Mouse (Mus musculus) neural tube, embryonic 12.5 days (tissue): ENCODE data around the gene Stx6. TPM values are rescaled to one million over a fixed set of nuclear protein-coding genes. Genes with fewer than 3 reads are reported as not detected.
A peak's percentile ranks its signal among the peaks of the same experiment; 100 is the strongest.

ENCODE experiments used
- ATAC-seq: fragments of 200-750 bp; cut with Nextera tagmentation; 2 replicates; pipeline ENCODE4 v1.8.0; 2017; ENCODE audit warnings: low read depth, mild to moderate bottlenecking, moderate TSS enrichment, moderate library complexity; ENCODE audit not compliant: low FRiP score
- H3K27ac ChIP-seq: fragments of 300-500 bp; sonication (generic); 2 replicates; pipeline ENCODE4 v1.5.1; 2016
- H3K27me3 ChIP-seq: fragments of 300-500 bp; sonication (generic); replicated peaks from 2 replicates; pipeline ENCODE4 v1.6.1; 2016; ENCODE audit warnings: mild to moderate bottlenecking
- H3K36me3 ChIP-seq: fragments of 300-500 bp; sonication (generic); 2 replicates; pipeline ENCODE4 v1.6.1; 2016; ENCODE audit warnings: mild to moderate bottlenecking
- H3K4me1 ChIP-seq: fragments of 300-500 bp; sonication (generic); 2 replicates; pipeline ENCODE4 v1.6.1; 2016
- H3K4me2 ChIP-seq: fragments of 300-500 bp; sonication (generic); replicated peaks from 2 replicates; pipeline ENCODE4 v1.6.1; 2016; ENCODE audit warnings: mild to moderate bottlenecking
- H3K4me3 ChIP-seq: fragments of 300-500 bp; sonication (generic); 2 replicates; pipeline ENCODE4 v1.5.1; 2016
- H3K9ac ChIP-seq: fragments of 300-500 bp; sonication (generic); 2 replicates; pipeline ENCODE4 v1.6.1; 2016; ENCODE audit warnings: mild to moderate bottlenecking
- H3K9me3 ChIP-seq: fragments of 300-500 bp; sonication (generic); 2 replicates; pipeline ENCODE4 v1.6.1; 2016; ENCODE audit warnings: mild to moderate bottlenecking
- WGBS: fragments of 180-500 bp; shearing (Covaris S2); methylation state at CpG from one replicate; pipeline ENCODE4 v1.1.7; 2016; 5-methylcytosine and 5-hydroxymethylcytosine counted together
- polyA plus RNA-seq: library from polyadenylated mRNA; unstranded; fragments of >200 nt; fragmentation: Nextera tagmentation; extraction: Ambion mirVana; gene quantifications from 2 replicates; pipeline ENCODE4 v1.2.1, GENCODE M21; 2016

Gene Stx6
- polyA plus RNA-seq, 1 experiment from 2014 or later: 129 TPM

- Histone ChIP-seq H3K36me3 (no peaks in the 10 kb centered on the region), H3K4me1 (peaks cover 64% of the 10 kb centered on the region), H3K27ac (peak overlapping the region; percentile 84), H3K4me2 (peak overlapping the region; percentile 14), H3K27me3 (no peaks in the 10 kb centered on the region), H3K4me3 (no peak overlapping the region), H3K9me3 (no peaks in the 10 kb centered on the region), H3K9ac (0 out of 2 replicates have a peak overlapping the region, but pooled peaks have one; percentile 6)
- peak; percentile 75 for ATAC-seq
- WGBS: 15% methylated on average over 14 of the region's 14 CpGs
Measured at GRCm38 (mm10) chr1:155229464-155230411, 71.2 kb downstream of the Stx6 start.

GRCm38 (mm10) chr1:155232385-155232784 lies 73.9 kb downstream of the Stx6 start:
- Histone ChIP-seq H3K36me3 (no peaks in the 10 kb centered on the region), H3K27ac (0 out of 2 replicates have a peak overlapping the region, but pooled peaks have one; percentile 48), H3K9me3 (no peaks in the 10 kb centered on the region), H3K9ac (no peak overlapping the region), H3K27me3 (no peaks in the 10 kb centered on the region), H3K4me1 (peaks cover 79% of the 10 kb centered on the region), H3K4me3 (no peak overlapping the region), H3K4me2 (no peak overlapping the region)
- 73% methylated on average over 12 of the region's 12 CpGs for WGBS
- no peak for ATAC-seq

- no peaks in the 10 kb centered on the region for H3K36me3 ChIP-seq
- H3K4me2 ChIP-seq: no peak overlapping the region
- H3K9ac ChIP-seq: no peak overlapping the region
- 74% methylated on average over 6 of the region's 6 CpGs for WGBS
- no peaks in the 10 kb centered on the region for H3K27me3 ChIP-seq
- H3K4me1 ChIP-seq: peaks cover 78% of the 10 kb centered on the region
- H3K4me3 ChIP-seq: no peak overlapping the region
- H3K27ac ChIP-seq: 0 out of 2 replicates have a peak overlapping the region, but pooled peaks have one; percentile 48
- H3K9me3 ChIP-seq: no peaks in the 10 kb centered on the region
- ATAC-seq: no peak
Measured at GRCm38 (mm10) chr1:155232786-155233185, 74.3 kb downstream of the Stx6 start.

DNA sequence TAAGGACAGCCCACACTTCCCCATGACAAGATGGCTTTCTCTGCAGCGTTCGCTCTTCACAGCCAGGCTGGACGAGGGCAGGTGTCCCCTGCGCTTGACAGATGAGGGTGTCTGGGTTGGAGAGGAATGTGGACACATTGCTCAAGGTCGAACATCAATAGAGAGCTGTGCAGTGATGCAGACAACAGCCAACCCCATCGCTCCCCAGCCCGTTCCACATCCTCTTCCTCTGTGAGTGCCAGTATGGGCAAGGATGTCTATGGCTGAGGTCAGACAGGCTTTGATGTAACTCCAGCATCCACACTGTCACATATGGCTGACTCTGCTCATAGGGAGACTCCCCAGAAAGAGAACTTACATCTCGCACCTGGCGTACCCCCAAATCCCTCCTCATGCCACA lies 74.9 kb downstream of the Stx6 start:
- no peaks in the 10 kb centered on the region for H3K9me3 ChIP-seq
- 80% methylated on average over 9 of the region's 9 CpGs for WGBS
- H3K27ac ChIP-seq: peak overlapping the region; percentile 48; the same call in 1 of the 2 replicates
- no peak overlapping the region for H3K4me2 ChIP-seq
- peaks cover 75% of the 10 kb centered on the region for H3K4me1 ChIP-seq
- no peaks in the 10 kb centered on the region for H3K36me3 ChIP-seq
- H3K4me3 ChIP-seq: no peak overlapping the region
- peak overlapping the region; percentile 40; the same call in 1 of the 2 replicates for H3K9ac ChIP-seq
- H3K27me3 ChIP-seq: no peaks in the 10 kb centered on the region
- ATAC-seq: no peak

DNA sequence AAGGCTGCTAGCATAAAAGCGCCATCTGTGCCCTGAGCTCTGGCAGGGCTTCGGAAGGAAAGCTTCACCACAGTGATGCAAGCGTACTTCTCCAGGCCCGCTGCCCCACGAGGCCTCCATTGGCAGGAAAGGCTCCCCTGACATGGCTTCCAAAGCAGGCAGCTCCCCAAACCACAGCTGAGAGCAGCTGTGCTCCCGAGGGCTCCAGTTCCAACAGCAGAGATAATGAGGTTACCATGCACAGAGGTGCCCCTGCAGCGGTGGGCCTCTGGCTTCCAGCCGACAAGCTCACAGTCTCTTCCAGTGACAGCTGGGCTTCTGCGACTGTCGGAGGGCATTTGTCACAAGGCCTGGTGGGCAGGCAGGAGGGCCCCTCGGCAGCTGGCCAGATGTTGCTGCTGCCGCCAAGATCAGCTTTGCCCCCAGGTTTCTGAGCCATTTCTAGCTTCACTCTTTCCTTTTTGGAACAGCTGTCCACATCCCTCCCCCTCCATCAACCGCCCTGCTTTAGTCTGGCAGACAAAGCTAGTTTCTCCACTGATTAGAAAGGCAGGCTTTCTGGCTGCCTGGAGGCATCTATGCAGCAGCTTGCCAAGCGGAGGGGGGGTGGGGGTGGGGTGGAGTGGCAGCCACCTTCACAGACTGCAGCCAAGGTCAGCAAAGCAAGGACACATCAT lies 75.6 kb downstream of the Stx6 start:
- no peak overlapping the region for H3K4me3 ChIP-seq
- peak overlapping the region; percentile 40 for H3K9ac ChIP-seq
- ATAC-seq: peak; percentile 8
- WGBS: 24% methylated on average over 14 of the region's 14 CpGs
- H3K9me3 ChIP-seq: no peaks in the 10 kb centered on the region
- H3K27ac ChIP-seq: peak overlapping the region; percentile 48
- H3K27me3 ChIP-seq: no peaks in the 10 kb centered on the region
- no peak overlapping the region for H3K4me2 ChIP-seq
- H3K4me1 ChIP-seq: peaks cover 73% of the 10 kb centered on the region
- H3K36me3 ChIP-seq: no peaks in the 10 kb centered on the region

DNA sequence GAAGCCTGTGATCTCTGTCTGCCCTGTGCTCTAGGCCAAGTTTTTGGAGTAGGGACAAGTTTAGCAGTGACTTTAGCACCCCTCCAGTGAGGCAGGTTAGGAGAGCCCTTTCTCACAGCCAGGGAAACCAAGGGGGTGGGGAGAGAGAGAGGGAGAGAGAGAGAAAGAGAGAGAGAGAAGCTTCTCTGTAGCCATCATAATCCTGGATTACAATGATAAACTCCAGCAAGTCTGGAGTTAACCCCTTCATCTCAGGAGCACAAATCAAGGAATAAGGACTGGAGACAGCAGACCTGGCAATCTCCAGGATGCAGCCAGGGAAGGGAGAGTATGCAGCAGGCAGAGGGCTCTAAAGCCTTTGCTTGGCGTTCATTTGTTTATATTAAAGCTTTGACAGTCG lies 77.1 kb downstream of the Stx6 start:
- Histone ChIP-seq H3K27ac (no peak overlapping the region), H3K36me3 (no peaks in the 10 kb centered on the region), H3K4me2 (no peak overlapping the region), H3K4me3 (no peak overlapping the region), H3K9ac (no peak overlapping the region), H3K4me1 (peaks cover 62% of the 10 kb centered on the region), H3K27me3 (no peaks in the 10 kb centered on the region), H3K9me3 (no peaks in the 10 kb centered on the region)
- WGBS: 44% methylated on average over 2 of the region's 2 CpGs
- no peak for ATAC-seq

GRCm38 (mm10) chr1:155236306-155237024 lies 78.0 kb downstream of the Stx6 start:
- no peak for ATAC-seq
- Histone ChIP-seq H3K4me3 (no peak overlapping the region), H3K4me2 (no peak overlapping the region), H3K27ac (no peak overlapping the region), H3K36me3 (no peaks in the 10 kb centered on the region), H3K9ac (no peak overlapping the region), H3K9me3 (no peaks in the 10 kb centered on the region), H3K4me1 (peaks cover 58% of the 10 kb centered on the region), H3K27me3 (no peaks in the 10 kb centered on the region)
- WGBS: 48% methylated on average over 13 of the region's 13 CpGs

GRCm38 (mm10) chr1:155237390-155237789 lies 78.9 kb downstream of the Stx6 start:
- Histone ChIP-seq H3K4me1 (peaks cover 49% of the 10 kb centered on the region), H3K27ac (no peak overlapping the region), H3K4me3 (no peak overlapping the region), H3K9me3 (no peaks in the 10 kb centered on the region), H3K27me3 (no peaks in the 10 kb centered on the region), H3K36me3 (no peaks in the 10 kb centered on the region), H3K4me2 (no peak overlapping the region), H3K9ac (no peak overlapping the region)
- ATAC-seq: no peak
- 79% methylated on average over 11 of the region's 11 CpGs for WGBS

DNA sequence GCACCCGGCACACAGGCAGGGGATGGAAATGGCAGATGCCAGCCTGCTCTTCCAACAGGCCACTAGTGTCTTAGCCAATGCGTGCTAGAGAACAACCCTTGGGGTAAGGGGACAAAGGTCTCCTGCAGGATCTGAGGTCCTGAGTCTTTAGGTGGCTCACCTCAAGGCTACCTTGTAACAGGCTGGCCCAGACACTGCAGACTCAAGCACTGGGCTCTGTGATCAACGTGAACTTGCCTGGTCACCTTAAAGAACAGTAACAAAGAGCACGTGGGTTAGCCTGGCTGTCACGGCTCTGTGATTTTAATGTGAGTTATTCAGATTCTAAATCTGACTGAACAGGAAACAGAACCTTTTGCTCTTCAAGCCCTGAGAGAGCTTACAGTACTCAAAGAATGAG lies 79.6 kb downstream of the Stx6 start:
- peaks cover 41% of the 10 kb centered on the region for H3K4me1 ChIP-seq
- no peak overlapping the region for H3K4me3 ChIP-seq
- no peak for ATAC-seq
- H3K36me3 ChIP-seq: no peaks in the 10 kb centered on the region
- WGBS: 78% methylated on average over 5 of the region's 5 CpGs
- no peak overlapping the region for H3K4me2 ChIP-seq
- H3K9ac ChIP-seq: no peak overlapping the region
- no peaks in the 10 kb centered on the region for H3K27me3 ChIP-seq
- no peak overlapping the region for H3K27ac ChIP-seq
- no peaks in the 10 kb centered on the region for H3K9me3 ChIP-seq

DNA sequence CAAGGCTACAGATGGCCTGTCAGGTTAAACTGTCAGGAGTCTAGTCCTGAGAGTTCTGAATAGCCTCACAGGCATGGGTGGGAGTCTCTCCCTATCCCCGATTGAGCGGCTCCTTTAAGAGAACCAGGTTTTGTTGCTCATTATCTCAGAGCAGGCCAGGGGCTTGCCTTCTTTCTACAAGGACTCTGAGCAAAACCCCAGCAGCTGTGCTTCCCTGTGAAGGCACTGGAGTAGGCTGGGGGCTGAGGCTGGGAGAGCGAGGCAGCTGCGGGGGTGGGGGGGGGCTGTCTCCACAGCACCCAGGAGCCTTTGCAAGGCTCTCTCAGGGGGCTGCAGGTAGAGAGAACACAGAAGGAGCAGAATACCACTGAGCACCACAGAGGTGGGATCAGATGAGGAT lies 80.7 kb downstream of the Stx6 start:
- H3K36me3 ChIP-seq: no peaks in the 10 kb centered on the region
- peaks cover 33% of the 10 kb centered on the region for H3K4me1 ChIP-seq
- no peak overlapping the region for H3K9ac ChIP-seq
- WGBS: 75% methylated on average over 4 of the region's 4 CpGs
- no peak overlapping the region for H3K4me2 ChIP-seq
- ATAC-seq: no peak
- H3K27me3 ChIP-seq: no peaks in the 10 kb centered on the region
- no peak overlapping the region for H3K27ac ChIP-seq
- no peaks in the 10 kb centered on the region for H3K9me3 ChIP-seq
- no peak overlapping the region for H3K4me3 ChIP-seq

- Histone ChIP-seq H3K4me2 (no peak overlapping the region), H3K27ac (no peak overlapping the region), H3K4me1 (peaks cover 35% of the 10 kb centered on the region), H3K27me3 (peaks cover under 1% of the 10 kb centered on the region; the same call in 1 of the 2 replicates), H3K9ac (no peak overlapping the region), H3K9me3 (no peaks in the 10 kb centered on the region), H3K36me3 (no peaks in the 10 kb centered on the region), H3K4me3 (no peak overlapping the region)
- WGBS: 87% methylated on average over 6 of the region's 6 CpGs
- ATAC-seq: no peak
Measured at GRCm38 (mm10) chr1:155239962-155240717, 81.6 kb downstream of the Stx6 start.
